Mouse (Mus musculus) MEL (cell line): ENCODE data around the gene Zfp775. TPM values are rescaled to one million over a fixed set of nuclear protein-coding genes. Genes with fewer than 3 reads are reported as not detected.

ENCODE experiments used
- DNase-seq: peaks from one replicate; pipeline ENCODE4 v3.0.0; 2011; ENCODE audit warnings: low read depth, low spot score
- H3K27ac ChIP-seq: 2 replicates; pipeline ENCODE4 v1.5.1; 2012; ENCODE audit warnings: low read depth, mild to moderate bottlenecking, control low read depth, low read length, moderate library complexity; ENCODE audit not compliant: control insufficient read depth
- H3K27me3 ChIP-seq, 2 experiments: fragments of 150-350 bp in 1 of 2; sonication (generic) in 1 of 2; 2 replicates each; pipeline ENCODE4 v1.6.1; 2012; ENCODE audit warnings: low read length in 2 of 2, mild to moderate bottlenecking in 2 of 2, improper control_type of control experiment in 1 of 2, moderate library complexity in 1 of 2; ENCODE audit not compliant: insufficient read depth in 2 of 2, control insufficient read depth in 1 of 2
- H3K36me3 ChIP-seq, 2 experiments: 2 replicates each; pipeline ENCODE4 v1.6.1; 2012 to 2014; ENCODE audit warnings: low read length in 2 of 2, improper control_type of control experiment in 1 of 2, inconsistent platforms in 1 of 2, mild to moderate bottlenecking in 1 of 2; ENCODE audit not compliant: insufficient read depth in 2 of 2, control insufficient read depth in 1 of 2
- H3K4me1 ChIP-seq, 2 experiments: fragments of 150-350 bp in 1 of 2; sonication (generic) in 1 of 2; 2 replicates each; pipeline ENCODE4 v1.6.1; 2012; ENCODE audit warnings: low read length in 2 of 2, improper control_type of control experiment in 1 of 2, mild to moderate bottlenecking in 1 of 2; ENCODE audit not compliant: insufficient read depth in 2 of 2, control insufficient read depth in 1 of 2
- H3K4me3 ChIP-seq, 2 experiments: fragments of 150-350 bp in 1 of 2; sonication (generic) in 1 of 2; 2 replicates each; pipeline ENCODE4 v1.5.1; 2012; ENCODE audit warnings: low read depth in 2 of 2, low read length in 2 of 2, mild to moderate bottlenecking in 2 of 2, moderate library complexity in 2 of 2, control low read depth in 1 of 2, improper control_type of control experiment in 1 of 2; ENCODE audit not compliant: control insufficient read depth in 1 of 2, insufficient read depth in 1 of 2
- H3K79me2 ChIP-seq: 2 replicates; pipeline ENCODE4 v1.6.1; 2012; ENCODE audit warnings: mild to moderate bottlenecking, low read length, moderate library complexity; ENCODE audit not compliant: control insufficient read depth, poor library complexity, insufficient read depth
- H3K9ac ChIP-seq: 2 replicates; pipeline ENCODE4 v1.6.1; 2012; ENCODE audit warnings: low read depth, mild to moderate bottlenecking, control low read depth, low read length, moderate library complexity; ENCODE audit not compliant: control insufficient read depth, poor library complexity, severe bottlenecking
- H3K9me3 ChIP-seq: fragments of 150-350 bp; sonication (generic); replicated peaks from 2 replicates; pipeline ENCODE4 v1.6.1; 2012; ENCODE audit warnings: mild to moderate bottlenecking, low read length, improper control_type of control experiment, moderate library complexity; ENCODE audit not compliant: insufficient read depth
- BHLHE40 ChIP-seq: IDR thresholded peaks from 2 replicates; pipeline ENCODE4 v1.6.1; 2012; ENCODE audit warnings: low read depth, mild to moderate bottlenecking, inconsistent platforms, low read length, improper control_type of control experiment, borderline replicate concordance
- CHD1 ChIP-seq: IDR thresholded peaks from 2 replicates; pipeline ENCODE4 v1.6.1; 2012; ENCODE audit warnings: low read depth, mild to moderate bottlenecking, inconsistent platforms, low read length, improper control_type of control experiment
- CTCF ChIP-seq, 3 experiments: IDR thresholded peaks in 2 of 3; conservative IDR thresholded peaks in 1 of 3; 2 replicates each; pipeline ENCODE4 v1.5.1; 2011 to 2012; ENCODE audit warnings: low read length in 3 of 3, low read depth in 2 of 3, mild to moderate bottlenecking in 2 of 3, improper control_type of control experiment in 1 of 3, inconsistent platforms in 1 of 3, mixed read lengths in 1 of 3, moderate library complexity in 1 of 3; ENCODE audit not compliant: control insufficient read depth in 1 of 3, insufficient read depth in 1 of 3, poor library complexity in 1 of 3, severe bottlenecking in 1 of 3
- E2F4 ChIP-seq: IDR thresholded peaks from 2 replicates; pipeline ENCODE4 v1.6.1; 2011; ENCODE audit warnings: low read depth, low read length, improper control_type of control experiment, borderline replicate concordance
- ELF1 ChIP-seq: IDR thresholded peaks from 2 replicates; pipeline ENCODE4 v1.6.1; 2014; ENCODE audit warnings: low read depth, mild to moderate bottlenecking, inconsistent platforms, low read length, improper control_type of control experiment, moderate library complexity
- GATA1 ChIP-seq: IDR thresholded peaks from 2 replicates; pipeline ENCODE4 v1.6.1; 2011; ENCODE audit warnings: low read depth, low read length, improper control_type of control experiment
- HCFC1 ChIP-seq: IDR thresholded peaks from 2 replicates; pipeline ENCODE4 v1.6.1; 2012; ENCODE audit warnings: low read depth, mild to moderate bottlenecking, inconsistent platforms, low read length, improper control_type of control experiment, moderate library complexity
- KAT2A ChIP-seq: conservative IDR thresholded peaks from 2 replicates; pipeline ENCODE4 v1.6.1; 2012; ENCODE audit warnings: low read depth, low read length, improper control_type of control experiment, inconsistent platforms
- MAFK ChIP-seq: IDR thresholded peaks from 2 replicates; pipeline ENCODE4 v1.6.1; 2011; ENCODE audit warnings: low read depth, mild to moderate bottlenecking, low read length, improper control_type of control experiment, borderline replicate concordance
- MAX ChIP-seq: IDR thresholded peaks from 2 replicates; pipeline ENCODE4 v1.6.1; 2011; ENCODE audit warnings: low read length, improper control_type of control experiment
- MAZ ChIP-seq: IDR thresholded peaks from 2 replicates; pipeline ENCODE4 v1.6.1; 2012; ENCODE audit warnings: low read depth, mild to moderate bottlenecking, inconsistent platforms, low read length, improper control_type of control experiment
- MEF2A ChIP-seq: IDR thresholded peaks from 2 replicates; pipeline ENCODE4 v1.6.1; 2014; ENCODE audit warnings: low read depth, mild to moderate bottlenecking, inconsistent platforms, low read length, improper control_type of control experiment; ENCODE audit not compliant: poor library complexity, insufficient replicate concordance, severe bottlenecking; ENCODE audit errors: extremely low read depth
- MXI1 ChIP-seq: IDR thresholded peaks from 2 replicates; pipeline ENCODE4 v1.6.1; 2011; ENCODE audit warnings: mild to moderate bottlenecking, low read depth, low read length, improper control_type of control experiment
- MYB ChIP-seq: IDR thresholded peaks from 2 replicates; pipeline ENCODE4 v1.6.1; 2011; ENCODE audit warnings: mild to moderate bottlenecking, low read depth, low read length, improper control_type of control experiment
- NELFE ChIP-seq: IDR thresholded peaks from 2 replicates; pipeline ENCODE4 v1.6.1; 2011; ENCODE audit warnings: low read depth, low read length, improper control_type of control experiment
- NRF1 ChIP-seq: IDR thresholded peaks from 2 replicates; pipeline ENCODE4 v1.6.1; 2014; ENCODE audit warnings: low read depth, mild to moderate bottlenecking, inconsistent platforms, low read length, improper control_type of control experiment, moderate library complexity; ENCODE audit not compliant: poor library complexity, insufficient read depth, severe bottlenecking
- POLR2AphosphoS2 ChIP-seq: IDR thresholded peaks from 2 replicates; pipeline ENCODE4 v1.6.1; 2011; ENCODE audit warnings: low read length, improper control_type of control experiment
- POLR2AphosphoS5 ChIP-seq: IDR thresholded peaks from 2 replicates; pipeline ENCODE4 v1.6.1; 2012; ENCODE audit warnings: low read depth, borderline replicate concordance, mild to moderate bottlenecking, inconsistent platforms, low read length, moderate library complexity, mixed read lengths
- RAD21 ChIP-seq: IDR thresholded peaks from 2 replicates; pipeline ENCODE4 v1.6.1; 2011; ENCODE audit warnings: mild to moderate bottlenecking, low read depth, low read length, improper control_type of control experiment
- RCOR1 ChIP-seq: IDR thresholded peaks from 2 replicates; pipeline ENCODE4 v1.6.1; 2012; ENCODE audit warnings: low read depth, mild to moderate bottlenecking, inconsistent platforms, low read length, improper control_type of control experiment
- SIN3A ChIP-seq: IDR thresholded peaks from 2 replicates; pipeline ENCODE4 v1.6.1; 2012; ENCODE audit warnings: low read length, improper control_type of control experiment, inconsistent platforms
- SMC3 ChIP-seq: IDR thresholded peaks from 2 replicates; pipeline ENCODE4 v1.6.1; 2011; ENCODE audit warnings: low read depth, low read length, improper control_type of control experiment
- TAL1 ChIP-seq: IDR thresholded peaks from 2 replicates; pipeline ENCODE4 v1.6.1; 2012; ENCODE audit warnings: mild to moderate bottlenecking, inconsistent platforms, low read length, moderate library complexity, mixed read lengths
- TBP ChIP-seq: IDR thresholded peaks from 2 replicates; pipeline ENCODE4 v1.8.0; 2011; ENCODE audit warnings: low read depth, low read length, improper control_type of control experiment
- USF2 ChIP-seq, 2 experiments: IDR thresholded peaks; 2 replicates each; pipeline ENCODE4 v1.6.1; 2011 to 2012; ENCODE audit warnings: improper control_type of control experiment in 2 of 2, low read length in 2 of 2, borderline replicate concordance in 1 of 2, inconsistent platforms in 1 of 2, low read depth in 1 of 2, mild to moderate bottlenecking in 1 of 2; ENCODE audit not compliant: insufficient read depth in 1 of 2
- ZMIZ1 ChIP-seq: IDR thresholded peaks from 2 replicates; pipeline ENCODE4 v1.6.1; 2012; ENCODE audit warnings: low read depth, mild to moderate bottlenecking, inconsistent platforms, low read length, improper control_type of control experiment, moderate library complexity
- polyA plus RNA-seq, 2 experiments: library from polyadenylated mRNA; stranded (reverse) in 1 of 2; unstranded in 1 of 2; fragments of >175 nt in 1 of 2; fragments of >200 nt in 1 of 2; gene quantifications; 2 replicates each; pipeline versions ENCODE4 v1.2.1 to v1.2.4; 2012; ENCODE audit warnings: low replicate concordance in 2 of 2, low read depth in 1 of 2; ENCODE audit not compliant: insufficient read length in 2 of 2, insufficient read depth in 1 of 2, missing spikeins in 1 of 2
- total RNA-seq: library from RNA; depleted of rRNA; stranded (reverse); fragments of 300-350 nt; gene quantifications from 2 replicates; pipeline ENCODE4 v1.2.3, GENCODE M21; 2012

The Zfp775 gene
- total and polyA plus RNA-seq, 3 experiments, result not detected

DNA sequence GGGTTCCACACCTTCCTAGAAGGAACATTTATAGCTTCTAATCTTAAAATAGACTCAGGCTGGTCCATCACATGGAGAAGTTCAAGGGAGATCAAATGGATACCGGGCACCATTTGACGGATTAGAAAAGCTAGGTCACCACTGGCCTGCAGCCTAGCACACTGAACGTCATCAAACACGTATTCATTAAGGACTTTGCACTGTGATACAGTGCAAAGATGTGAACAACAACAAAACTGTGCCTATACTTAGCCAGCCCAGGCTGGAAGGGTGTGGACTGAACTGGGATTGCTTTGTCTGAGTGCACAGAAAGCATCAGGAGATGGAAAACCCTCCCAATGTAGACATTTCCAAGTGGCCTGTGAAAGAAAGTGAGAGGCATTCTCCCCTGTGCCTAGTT lies 48.0 kb upstream of the Zfp775 start:
- Histone ChIP-seq H3K27ac (no peak overlapping the region), H3K9me3 (no peaks in the 10 kb centered on the region), H3K4me3 (no peak overlapping the region), H3K36me3 (no peaks in the 10 kb centered on the region), H3K27me3 (no peaks in the 10 kb centered on the region), H3K4me1 (no peaks in the 10 kb centered on the region), H3K79me2 (no peaks in the 10 kb centered on the region), H3K9ac (no peak overlapping the region)
- DNase-seq, result no peak
- no peak for TF ChIP-seq HCFC1
- TF ChIP-seq TBP, result no peak
- no peak for TF ChIP-seq POLR2AphosphoS5
- TF ChIP-seq MAFK, result no peak
- no peak for TF ChIP-seq MAZ
- no peak for TF ChIP-seq TAL1
- TF ChIP-seq KAT2A, result no peak
- TF ChIP-seq SMC3, result no peak
- TF ChIP-seq NRF1, result no peak
- TF ChIP-seq NELFE, result no peak
- TF ChIP-seq ZMIZ1, result no peak
- TF ChIP-seq MYB, result no peak
- no peak for TF ChIP-seq RAD21
- no peak for TF ChIP-seq SIN3A
- TF ChIP-seq POLR2AphosphoS2, result no peak

DNA sequence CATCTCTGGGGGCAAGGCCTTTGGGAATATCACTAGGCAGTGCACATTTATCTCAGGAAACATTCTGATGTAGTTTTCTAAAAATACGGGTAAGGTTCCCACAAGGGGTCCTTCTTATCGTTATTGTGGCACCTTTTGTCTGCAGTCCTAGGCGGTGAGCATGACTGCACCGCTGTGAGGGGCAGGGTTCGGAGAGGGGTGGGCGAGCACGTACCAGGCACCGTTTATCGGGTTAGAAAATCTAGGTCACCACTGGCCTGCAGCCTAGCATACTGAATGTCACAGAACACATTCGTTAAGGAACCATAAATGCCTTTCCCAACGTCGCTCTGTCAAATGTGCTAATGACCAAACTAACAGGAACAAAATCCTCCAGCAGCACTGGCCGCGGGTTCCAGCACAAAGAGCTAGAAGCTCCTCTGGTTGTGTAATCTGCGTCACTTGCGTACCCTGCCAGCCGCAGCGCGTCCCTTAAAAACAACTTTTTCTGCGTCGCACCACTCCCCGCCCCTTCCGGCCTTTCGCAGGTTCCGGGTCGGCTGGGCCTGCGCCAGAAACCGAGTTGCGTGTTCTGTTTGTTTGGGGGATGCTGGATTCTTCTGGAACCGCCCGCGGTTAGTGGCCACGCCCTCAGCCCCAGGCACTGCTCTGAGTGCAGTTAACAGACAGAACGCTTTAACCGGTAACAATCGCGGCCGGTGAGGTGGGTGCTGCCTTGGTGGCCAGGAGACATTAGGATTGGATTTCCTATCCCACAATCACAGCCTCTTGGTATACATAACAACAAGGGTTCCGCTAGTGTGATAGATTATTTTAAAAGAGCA lies 47.4 kb upstream of the Zfp775 start, which contains the start of gene Lrrc61:
Gene Lrrc61 (plus strand): TSS at position 517 of the 824 bp plus-strand sequence.
- Histone ChIP-seq H3K4me3 (no peak within 1 kb of the TSS), H3K79me2 (no peaks in the 10 kb centered on the region), H3K27me3 (no peaks in the 10 kb centered on the region), H3K9ac (no peak within 1 kb of the TSS), H3K9me3 (no peaks in the 10 kb centered on the region), H3K27ac (no peak within 1 kb of the TSS), H3K36me3 (no peaks in the 10 kb centered on the region)
- no peak for DNase-seq
- TF ChIP-seq MEF2A, result no peak
- no peak for TF ChIP-seq MXI1
- no peak for TF ChIP-seq POLR2AphosphoS2
- TF ChIP-seq USF2 (IDR thresholded peaks at IDR 0.05; ENCODE audit: borderline replicate concordance in 1 of 2, insufficient read depth in 1 of 2, low read depth in 1 of 2, low read length in 2 of 2), result no peak
- no peak for TF ChIP-seq CTCF (IDR thresholded peaks at IDR 0.05 in 2 of 3, conservative IDR thresholded peaks at IDR 0.05 in 1 of 3; ENCODE audit: control insufficient read depth in 1 of 3, insufficient read depth in 1 of 3, low read depth in 2 of 3, low read length in 3 of 3, poor library complexity in 1 of 3, severe bottlenecking in 1 of 3)
- TF ChIP-seq KAT2A, result no peak
- no peak for TF ChIP-seq MAZ
- TF ChIP-seq BHLHE40, result no peak
- TF ChIP-seq RAD21, result no peak
- TF ChIP-seq ELF1, result no peak
- no peak for TF ChIP-seq CHD1
- no peak for TF ChIP-seq MAX
- TF ChIP-seq ZMIZ1, result no peak
- TF ChIP-seq POLR2AphosphoS5, result no peak
- no peak for TF ChIP-seq RCOR1
- TF ChIP-seq GATA1, result no peak
- TF ChIP-seq E2F4, result no peak
- no peak for TF ChIP-seq SIN3A
- TF ChIP-seq NRF1, result no peak
- TF ChIP-seq TBP, result no peak
- TF ChIP-seq, all 39 proteins: peak for 0
- H3K4me1 ChIP-seq, result no peaks in the 10 kb centered on the region
